Mouse (Mus musculus): Measurements from ENCODE around the gene Olfr1045. TPM values are rescaled to one million over a fixed set of nuclear protein-coding genes. Genes with fewer than 3 reads are reported as not detected.

Gene Olfr1045
- polyA plus RNA-seq, 1 experiment from 2014 or later, result not detected

Other genes with a start within 250 kb of the Olfr1045 start
- gene Olfr1029, start 229.1 kb downstream of the Olfr1045 start, polyA plus RNA-seq (2015; fragmentation: Nextera tagmentation; extraction: Ambion mirVana), result not detected in 2 replicates
- not detected in 2 replicates for gene Olfr1030, start 223.7 kb downstream of the Olfr1045 start, polyA plus RNA-seq (2015; fragmentation: Nextera tagmentation; extraction: Ambion mirVana)
- gene Olfr1031, start 212.7 kb downstream of the Olfr1045 start, polyA plus RNA-seq (2015; fragmentation: Nextera tagmentation; extraction: Ambion mirVana), result not detected in 2 replicates
- not detected in 2 replicates for gene Olfr1032, start 197.5 kb downstream of the Olfr1045 start, polyA plus RNA-seq (2015; fragmentation: Nextera tagmentation; extraction: Ambion mirVana)
- gene Olfr1033, start 182.4 kb downstream of the Olfr1045 start, polyA plus RNA-seq (2015; fragmentation: Nextera tagmentation; extraction: Ambion mirVana), result not detected in 2 replicates
- not detected in 2 replicates for gene Olfr1034, start 157.1 kb downstream of the Olfr1045 start, polyA plus RNA-seq (2015; fragmentation: Nextera tagmentation; extraction: Ambion mirVana)
- gene Olfr1036, start 129.0 kb downstream of the Olfr1045 start, polyA plus RNA-seq (2015; fragmentation: Nextera tagmentation; extraction: Ambion mirVana), result not detected in 2 replicates
- gene Olfr1037, start 115.6 kb downstream of the Olfr1045 start, polyA plus RNA-seq (2015; fragmentation: Nextera tagmentation; extraction: Ambion mirVana), result not detected in 2 replicates
- gene Olfr1039, start 67.1 kb downstream of the Olfr1045 start, polyA plus RNA-seq (2015; fragmentation: Nextera tagmentation; extraction: Ambion mirVana), result not detected in 2 replicates
- gene Olfr1040, start 56.3 kb downstream of the Olfr1045 start, polyA plus RNA-seq (2015; fragmentation: Nextera tagmentation; extraction: Ambion mirVana), result not detected in 2 replicates
- not detected in 2 replicates for gene Olfr1042, start 41.2 kb downstream of the Olfr1045 start, polyA plus RNA-seq (2015; fragmentation: Nextera tagmentation; extraction: Ambion mirVana)
- not detected in 2 replicates for gene Olfr1043, start 35.5 kb downstream of the Olfr1045 start, polyA plus RNA-seq (2015; fragmentation: Nextera tagmentation; extraction: Ambion mirVana)
- gene Olfr1044, start 25.2 kb downstream of the Olfr1045 start, polyA plus RNA-seq (2015; fragmentation: Nextera tagmentation; extraction: Ambion mirVana), result not detected in 2 replicates
- gene Olfr52, start 17.3 kb downstream of the Olfr1045 start, polyA plus RNA-seq (2015; fragmentation: Nextera tagmentation; extraction: Ambion mirVana), result not detected in 2 replicates
- not detected in 2 replicates for gene Olfr1046, start 16.3 kb upstream of the Olfr1045 start, polyA plus RNA-seq (2015; fragmentation: Nextera tagmentation; extraction: Ambion mirVana)
- gene Olfr1047, start 28.4 kb upstream of the Olfr1045 start, polyA plus RNA-seq (2015; fragmentation: Nextera tagmentation; extraction: Ambion mirVana), result not detected in 2 replicates
- not detected in 2 replicates for gene Olfr1048, start 37.3 kb upstream of the Olfr1045 start, polyA plus RNA-seq (2015; fragmentation: Nextera tagmentation; extraction: Ambion mirVana)
- not detected in 2 replicates for gene Olfr1049, start 55.3 kb upstream of the Olfr1045 start, polyA plus RNA-seq (2015; fragmentation: Nextera tagmentation; extraction: Ambion mirVana)
- not detected in 2 replicates for gene Olfr1051, start 76.1 kb upstream of the Olfr1045 start, polyA plus RNA-seq (2015; fragmentation: Nextera tagmentation; extraction: Ambion mirVana)
- not detected in 2 replicates for gene Olfr1052, start 89.4 kb upstream of the Olfr1045 start, polyA plus RNA-seq (2015; fragmentation: Nextera tagmentation; extraction: Ambion mirVana)
- gene Olfr1053, start 112.3 kb upstream of the Olfr1045 start, polyA plus RNA-seq (2015; fragmentation: Nextera tagmentation; extraction: Ambion mirVana), result not detected in 2 replicates
- not detected in 2 replicates for gene Olfr1054, start 132.4 kb upstream of the Olfr1045 start, polyA plus RNA-seq (2015; fragmentation: Nextera tagmentation; extraction: Ambion mirVana)
- gene Olfr1055, start 147.3 kb upstream of the Olfr1045 start, polyA plus RNA-seq (2015; fragmentation: Nextera tagmentation; extraction: Ambion mirVana), result not detected in 2 replicates
- gene Olfr1056, start 159.5 kb upstream of the Olfr1045 start, polyA plus RNA-seq (2015; fragmentation: Nextera tagmentation; extraction: Ambion mirVana), result not detected in 2 replicates
- gene Olfr1057, start 175.4 kb upstream of the Olfr1045 start, polyA plus RNA-seq (2015; fragmentation: Nextera tagmentation; extraction: Ambion mirVana), result not detected in 2 replicates
- not detected in 2 replicates for gene Olfr1058, start 185.6 kb upstream of the Olfr1045 start, polyA plus RNA-seq (2015; fragmentation: Nextera tagmentation; extraction: Ambion mirVana)
- not detected in 2 replicates for gene Olfr1061, start 211.0 kb upstream of the Olfr1045 start, polyA plus RNA-seq (2015; fragmentation: Nextera tagmentation; extraction: Ambion mirVana)
- not detected in 2 replicates for gene Olfr1062, start 223.7 kb upstream of the Olfr1045 start, polyA plus RNA-seq (2015; fragmentation: Nextera tagmentation; extraction: Ambion mirVana)
- not detected in 2 replicates for gene Olfr1065, start 247.6 kb upstream of the Olfr1045 start, polyA plus RNA-seq (2015; fragmentation: Nextera tagmentation; extraction: Ambion mirVana)